Mouse (Mus musculus): Measurements from ENCODE around the gene Htr1d.

Htr1d gene

DNA sequence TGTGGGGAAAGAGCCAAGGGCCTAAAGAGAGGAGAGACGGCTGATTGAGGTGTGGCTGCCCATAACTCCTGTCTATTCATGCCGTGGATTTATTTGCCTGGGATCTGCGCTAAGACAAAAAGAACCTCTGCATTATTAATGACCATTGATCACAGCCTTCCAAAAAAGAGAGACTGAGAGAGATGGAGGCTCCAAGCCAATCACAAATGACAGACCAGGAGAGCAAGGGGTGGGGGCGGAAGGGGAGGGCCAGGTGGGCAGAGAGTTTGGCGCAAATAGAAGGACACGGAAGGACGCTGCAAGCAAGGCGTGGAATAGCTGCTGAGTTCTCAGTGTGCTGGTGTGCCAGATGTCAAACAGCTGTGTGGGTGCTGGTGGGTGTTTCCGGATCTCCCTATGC lies at the start of gene Htr1d:
Gene Htr1d (plus strand): TSS at position 301 of the 400 bp plus-strand sequence.
- no peak for DNase-seq (ENCODE audit: low spot score)

GRCm38 (mm10) chr4:136377001-136377400 lies 46.3 kb upstream of the Htr1d start:
- peak; percentile 45 for DNase-seq (ENCODE audit: low spot score)

DNA sequence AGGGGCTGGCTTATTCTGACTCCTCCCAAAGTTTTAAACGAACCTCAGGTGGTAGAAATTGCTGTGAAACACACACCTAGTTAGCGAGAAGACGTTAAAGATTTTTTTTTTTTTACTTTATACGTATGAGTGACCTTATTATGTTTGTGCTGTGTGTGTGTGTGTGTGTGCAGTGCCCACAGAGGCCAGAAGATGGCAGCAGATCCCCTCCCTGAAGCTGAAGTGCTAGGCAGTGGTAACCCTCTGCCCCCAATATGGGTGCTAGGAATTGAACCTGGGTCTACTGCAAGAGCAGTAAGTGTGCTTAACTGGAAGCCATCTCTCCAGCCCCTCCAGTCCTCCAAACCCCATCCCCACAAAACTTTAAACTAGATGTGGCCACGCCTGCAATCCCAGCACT lies 40.3 kb upstream of the Htr1d start:
- no peak for DNase-seq (ENCODE audit: low spot score)

DNA sequence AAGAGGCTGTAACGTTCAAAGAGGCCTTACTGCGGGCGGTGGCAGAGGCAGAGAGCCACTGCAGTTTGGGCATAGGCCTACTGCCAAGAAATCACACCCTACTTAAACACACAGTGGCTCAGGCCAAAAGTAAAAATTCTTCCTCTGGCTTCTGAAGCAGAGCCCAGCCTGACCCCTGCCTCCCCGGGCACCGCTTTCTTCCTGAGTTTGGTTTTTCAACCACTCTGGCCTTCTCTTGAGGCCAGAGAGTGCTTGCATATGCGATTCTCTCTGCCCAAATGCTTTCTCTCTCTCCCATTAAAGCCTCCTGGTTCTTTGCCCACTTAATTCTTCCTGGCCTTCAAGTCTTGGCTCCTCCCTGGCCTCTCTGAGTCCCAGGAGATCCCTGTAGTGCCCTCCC lies 39.5 kb upstream of the Htr1d start:
- peak; percentile 71 for DNase-seq (ENCODE audit: low spot score)

GRCm38 (mm10) chr4:136387261-136387660 lies 36.1 kb upstream of the Htr1d start:
- no peak for DNase-seq (ENCODE audit: low spot score)

DNA sequence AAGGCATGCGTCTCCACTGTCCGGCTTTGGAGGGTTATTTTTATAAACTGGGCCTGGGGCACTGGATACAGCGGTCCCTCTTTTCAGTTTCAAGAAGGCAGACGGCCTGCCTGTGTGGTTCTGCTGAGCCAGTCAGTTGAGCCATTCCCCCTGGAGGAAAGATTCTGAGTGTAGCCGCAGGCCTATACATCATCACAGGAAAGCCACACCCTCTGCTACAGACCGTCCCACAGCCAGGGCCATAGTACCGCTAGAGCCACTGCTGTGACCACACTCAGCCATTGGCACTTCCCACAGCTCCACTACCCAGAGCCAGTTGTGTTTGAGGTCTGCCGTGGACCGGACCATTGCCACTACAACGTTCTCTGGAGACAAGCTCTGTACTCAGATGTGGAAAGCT lies 21.5 kb upstream of the Htr1d start:
- DNase-seq (ENCODE audit: low spot score): no peak

DNA sequence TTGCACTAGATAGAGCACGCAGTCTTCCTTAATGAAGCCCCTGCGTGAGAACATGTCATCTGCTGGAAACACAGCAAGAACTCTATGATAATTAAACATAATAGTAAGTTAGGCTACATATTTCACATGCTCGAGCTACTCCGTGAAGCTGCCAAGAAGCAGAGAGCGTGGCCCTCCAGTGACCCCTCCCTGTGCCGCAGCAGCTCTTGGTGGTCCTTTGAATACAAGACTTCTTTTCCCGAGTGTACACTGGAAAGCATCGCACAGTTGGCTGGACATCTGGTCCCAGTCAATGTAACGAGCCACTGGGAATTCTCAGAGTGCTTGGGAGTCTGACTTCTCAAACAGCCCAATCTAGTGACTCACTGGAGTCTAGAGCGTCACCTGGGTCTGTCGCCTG lies 15.5 kb upstream of the Htr1d start:
- no peak for DNase-seq (ENCODE audit: low spot score)

GRCm38 (mm10) chr4:136411995-136412765 lies 11.1 kb upstream of the Htr1d start:
- DNase-seq (ENCODE audit: low spot score): no peak

DNA sequence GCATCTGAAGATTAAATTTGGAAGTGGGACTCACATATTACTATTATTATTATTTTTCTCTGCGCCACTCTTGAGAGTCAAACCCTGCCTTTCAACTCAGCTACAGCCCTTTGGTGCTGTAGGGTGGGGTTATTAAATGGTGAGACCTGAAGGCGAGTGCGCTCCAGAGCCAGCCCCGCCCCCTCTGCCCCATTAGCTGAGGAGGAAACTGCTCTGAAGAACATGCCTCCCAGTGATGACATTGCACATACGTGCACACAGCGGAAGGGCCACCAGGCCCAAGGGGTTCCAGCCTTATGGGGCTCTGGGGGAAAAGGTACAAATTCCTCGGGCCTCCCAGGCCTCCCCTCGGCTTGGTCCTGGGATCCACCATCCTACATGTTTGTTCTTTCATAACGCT lies 7.8 kb upstream of the Htr1d start:
- DNase-seq (ENCODE audit: low spot score): no peak

- DNase-seq (ENCODE audit: low spot score): no peak
Observed at GRCm38 (mm10) chr4:136418962-136419361, 4.4 kb upstream of the Htr1d start.

GRCm38 (mm10) chr4:136419386-136419785 lies 3.9 kb upstream of the Htr1d start:
- DNase-seq (ENCODE audit: low spot score): no peak

- DNase-seq (ENCODE audit: low spot score): no peak
Observed at GRCm38 (mm10) chr4:136424120-136424999, 1.0 kb downstream of the Htr1d start.

DNA sequence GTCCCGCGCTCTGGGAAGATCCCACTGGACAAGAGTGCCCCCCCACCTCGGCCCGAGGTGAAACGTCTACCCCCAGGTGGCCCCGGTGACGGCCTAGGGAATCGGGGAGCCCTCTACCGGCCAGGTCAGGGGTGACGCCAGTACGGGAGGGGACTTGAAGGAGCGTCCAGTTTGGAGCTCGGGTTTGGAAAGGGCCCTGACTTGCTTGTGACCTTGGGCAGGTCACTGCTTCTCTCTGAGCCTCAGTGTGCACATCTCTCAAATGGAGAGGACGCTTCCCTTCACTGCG lies 1.6 kb downstream of the Htr1d start:
- no peak for DNase-seq (ENCODE audit: low spot score)

DNA sequence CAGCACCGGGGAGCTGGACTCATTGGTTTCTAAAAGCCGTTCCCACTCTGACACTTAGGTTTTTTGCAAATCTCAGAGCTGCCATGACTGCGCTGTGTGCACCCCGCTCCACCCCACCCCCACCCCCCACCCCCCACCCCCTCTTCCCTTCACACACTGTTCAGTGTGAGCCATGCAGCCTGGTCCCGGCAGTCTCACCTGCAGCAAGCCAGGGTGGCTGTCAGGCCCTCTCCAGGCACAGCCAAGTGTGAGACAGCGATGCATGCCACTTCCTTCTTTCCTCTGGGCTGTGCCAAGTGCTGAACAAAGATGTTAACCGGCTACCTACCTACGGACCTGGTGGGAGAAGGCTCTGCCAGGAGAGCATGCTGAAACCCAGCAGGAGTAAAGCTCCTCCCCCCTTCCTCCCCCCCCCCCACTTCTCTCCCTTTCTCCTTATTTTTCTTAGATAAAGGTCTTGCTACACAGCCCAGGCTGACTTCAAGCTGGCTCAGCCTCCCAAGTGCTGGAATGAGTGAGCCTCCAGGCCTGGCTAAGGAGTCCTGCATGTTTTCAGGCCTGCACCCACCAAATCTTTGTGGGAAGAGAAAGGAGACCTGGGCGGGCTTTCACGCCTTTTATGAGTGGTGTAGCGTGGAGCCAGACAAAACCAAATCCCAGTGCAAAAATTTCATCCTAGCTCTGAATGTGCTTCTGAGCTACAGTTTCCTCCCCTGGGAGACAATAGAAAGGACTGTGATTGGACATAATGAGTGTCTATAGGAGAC lies 7.5 kb downstream of the Htr1d start:
- peak; percentile 31 for DNase-seq (ENCODE audit: low spot score)

GRCm38 (mm10) chr4:136431376-136431693 lies 8.0 kb downstream of the Htr1d start:
- peak; percentile 67 for DNase-seq (ENCODE audit: low spot score)

- DNase-seq (ENCODE audit: low spot score): peak; percentile 71
Observed at GRCm38 (mm10) chr4:136434029-136434428, 10.7 kb downstream of the Htr1d start.

- no peak for DNase-seq (ENCODE audit: low spot score)
Observed at GRCm38 (mm10) chr4:136439106-136439505, 15.8 kb downstream of the Htr1d start.

GRCm38 (mm10) chr4:136441354-136442043 lies 18.2 kb downstream of the Htr1d start:
- DNase-seq (ENCODE audit: low spot score): no peak

- DNase-seq (ENCODE audit: low spot score): no peak
Observed at GRCm38 (mm10) chr4:136444561-136444960, 21.2 kb downstream of the Htr1d start.

DNA sequence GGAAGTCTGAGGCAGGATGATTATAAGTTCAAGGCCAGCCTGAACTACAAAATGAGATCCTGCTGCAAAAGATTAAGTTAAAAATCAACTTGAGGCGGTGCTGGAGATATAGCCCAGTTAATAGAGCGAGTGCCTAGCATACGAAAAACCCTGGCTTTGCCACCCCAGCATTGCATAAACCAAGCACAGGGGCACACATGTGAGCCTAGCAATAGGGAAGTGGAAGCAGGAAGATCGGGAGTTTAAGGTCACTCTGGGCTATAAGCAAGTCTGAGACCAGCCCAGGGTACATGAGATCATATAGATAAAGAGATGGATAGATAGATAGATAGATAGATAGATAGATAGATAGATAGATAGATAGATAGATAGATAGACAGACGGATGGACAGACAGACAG lies 26.5 kb downstream of the Htr1d start:
- no peak for DNase-seq (ENCODE audit: low spot score)

DNA sequence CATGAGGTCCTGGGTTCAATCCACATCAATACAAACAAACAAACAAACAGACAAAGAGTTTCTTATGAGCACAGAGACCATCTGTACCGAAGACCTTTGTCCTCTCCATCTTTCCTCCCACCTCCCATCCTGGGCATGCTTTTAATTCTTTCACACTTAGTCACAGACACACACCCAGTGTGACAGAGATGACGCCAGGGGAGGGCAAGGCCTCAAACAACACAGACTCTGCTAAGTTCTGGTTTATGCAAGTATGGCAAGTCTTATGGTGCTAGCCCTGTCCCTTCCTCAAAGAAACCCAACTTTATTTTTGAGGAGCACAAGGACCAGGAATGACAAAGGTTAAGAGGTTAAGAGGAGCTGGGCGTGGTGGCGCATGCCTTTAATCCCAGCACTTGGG lies 26.9 kb downstream of the Htr1d start:
- no peak for DNase-seq (ENCODE audit: low spot score)

DNA sequence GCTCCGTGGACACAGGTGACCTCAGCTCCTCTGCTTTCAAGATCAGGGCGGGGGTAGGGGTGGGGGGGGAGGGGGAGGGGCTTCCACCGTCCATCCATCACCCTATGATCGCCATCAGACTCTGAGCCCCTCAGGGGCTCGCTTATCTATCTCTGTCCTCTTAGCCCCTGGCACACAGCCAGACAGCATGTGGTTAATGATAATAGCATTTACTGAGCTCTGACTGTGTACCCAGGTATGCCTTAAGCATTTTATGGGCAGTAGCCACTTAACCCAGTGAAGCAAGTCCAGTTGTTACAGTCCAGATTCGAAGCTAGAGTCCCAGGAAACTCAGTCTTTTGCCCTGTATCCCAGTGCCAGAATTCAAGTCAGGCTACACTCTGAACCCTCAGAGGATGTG lies 28.2 kb downstream of the Htr1d start:
- no peak for DNase-seq (ENCODE audit: low spot score)
